Mouse (Mus musculus) neural tube, embryonic 12.5 days (tissue): ENCODE measurements at regions not wholly inside any gene's neighbourhood (a gene's known extent, or its start where the extent isn't known, plus 50 kb on each side); places are given as distances from the start of the nearest gene placed in this dataset.
"Not testable (repeated sequence)": the region's sequence is repeated elsewhere in the genome, so short reads cannot be mapped to it uniquely, and the experiment has no call there.

Experiments used
- ATAC-seq: fragments of 200-750 bp; cut with Nextera tagmentation; 2 replicates; pipeline ENCODE4 v1.8.0; 2017; ENCODE audit warnings: low read depth, mild to moderate bottlenecking, moderate TSS enrichment, moderate library complexity; ENCODE audit not compliant: low FRiP score
- H3K27ac ChIP-seq: fragments of 300-500 bp; sonication (generic); 2 replicates; pipeline ENCODE4 v1.5.1; 2016
- H3K27me3 ChIP-seq: fragments of 300-500 bp; sonication (generic); replicated peaks from 2 replicates; pipeline ENCODE4 v1.6.1; 2016; ENCODE audit warnings: mild to moderate bottlenecking
- H3K36me3 ChIP-seq: fragments of 300-500 bp; sonication (generic); 2 replicates; pipeline ENCODE4 v1.6.1; 2016; ENCODE audit warnings: mild to moderate bottlenecking
- H3K4me1 ChIP-seq: fragments of 300-500 bp; sonication (generic); 2 replicates; pipeline ENCODE4 v1.6.1; 2016
- H3K4me2 ChIP-seq: fragments of 300-500 bp; sonication (generic); replicated peaks from 2 replicates; pipeline ENCODE4 v1.6.1; 2016; ENCODE audit warnings: mild to moderate bottlenecking
- H3K4me3 ChIP-seq: fragments of 300-500 bp; sonication (generic); 2 replicates; pipeline ENCODE4 v1.5.1; 2016
- H3K9ac ChIP-seq: fragments of 300-500 bp; sonication (generic); 2 replicates; pipeline ENCODE4 v1.6.1; 2016; ENCODE audit warnings: mild to moderate bottlenecking
- H3K9me3 ChIP-seq: fragments of 300-500 bp; sonication (generic); 2 replicates; pipeline ENCODE4 v1.6.1; 2016; ENCODE audit warnings: mild to moderate bottlenecking
- WGBS: fragments of 180-500 bp; shearing (Covaris S2); methylation state at CpG from one replicate; pipeline ENCODE4 v1.1.7; 2016; 5-methylcytosine and 5-hydroxymethylcytosine counted together

DNA sequence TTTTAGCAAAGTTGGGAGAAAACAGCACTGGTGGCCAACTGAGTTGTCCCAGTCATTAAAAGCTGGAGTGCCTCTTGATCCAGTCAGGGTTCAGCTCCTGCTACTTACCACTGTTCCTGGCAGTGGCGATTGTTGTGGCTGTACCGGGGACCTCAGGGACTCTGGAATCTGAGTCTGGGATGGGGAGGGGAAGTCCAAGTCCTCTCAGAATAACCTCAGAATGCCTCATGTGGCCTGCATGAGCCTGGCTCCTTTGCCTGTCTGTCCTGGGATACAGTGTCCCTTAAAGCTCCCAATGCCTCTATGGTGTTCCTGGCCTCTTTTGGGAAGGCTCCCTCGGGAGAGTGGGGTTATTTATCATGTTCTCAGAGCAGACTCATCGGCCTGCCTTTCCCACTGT lies 173.8 kb upstream of the Col8a1 start:
- H3K27me3 ChIP-seq = no peaks in the 10 kb centered on the region
- no peaks in the 10 kb centered on the region for H3K9me3 ChIP-seq
- no peak overlapping the region for H3K4me2 ChIP-seq
- ATAC-seq = no peak
- no peak overlapping the region for H3K4me3 ChIP-seq
- H3K36me3 ChIP-seq = no peaks in the 10 kb centered on the region
- no peaks in the 10 kb centered on the region for H3K4me1 ChIP-seq
- no peak overlapping the region for H3K27ac ChIP-seq
- WGBS = 56% methylated on average over 4 of the region's 4 CpGs
- H3K9ac ChIP-seq = no peak overlapping the region

- WGBS = 84% methylated on average over 12 of the region's 12 CpGs
- no peaks in the 10 kb centered on the region for H3K4me1 ChIP-seq
- H3K9me3 ChIP-seq = no peaks in the 10 kb centered on the region
Measured at GRCm38 (mm10) chr16:57929151-57929764, 174.7 kb upstream of the Col8a1 start.

DNA sequence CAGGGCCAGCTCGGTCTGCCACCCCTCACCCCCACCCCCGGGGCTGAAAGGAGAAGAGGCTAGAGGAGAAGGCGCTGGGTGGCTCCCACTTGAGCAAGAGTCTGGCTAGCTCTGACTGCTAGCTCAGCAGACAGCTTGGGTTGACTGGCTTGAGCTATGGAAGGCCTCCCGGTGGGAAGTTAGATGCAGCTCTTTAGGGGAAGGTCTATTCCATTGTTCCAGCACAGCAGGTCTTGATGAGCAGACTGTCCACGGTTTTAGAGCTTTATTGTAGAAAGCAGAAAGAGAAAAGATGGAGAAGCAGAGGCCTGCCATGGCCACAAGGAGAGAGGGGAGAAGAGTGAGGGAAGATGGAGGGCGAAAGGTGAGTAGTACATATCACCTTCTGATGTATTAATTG lies 190.9 kb upstream of the Col8a1 start:
- H3K9me3 ChIP-seq = no peaks in the 10 kb centered on the region
- no peak for ATAC-seq
- WGBS = 20% methylated on average over 6 of the region's 6 CpGs
- H3K36me3 ChIP-seq = no peaks in the 10 kb centered on the region
- no peak overlapping the region for H3K4me2 ChIP-seq
- H3K4me3 ChIP-seq = no peak overlapping the region
- no peaks in the 10 kb centered on the region for H3K27me3 ChIP-seq
- H3K27ac ChIP-seq = no peak overlapping the region
- no peak overlapping the region for H3K9ac ChIP-seq
- H3K4me1 ChIP-seq = no peaks in the 10 kb centered on the region

More at GRCm38 (mm10) chr16:57929151-57929764, 174.7 kb upstream of the Col8a1 start:
- Histone ChIP-seq H3K36me3 (no peaks in the 10 kb centered on the region), H3K4me3 (no peak overlapping the region), H3K27me3 (no peaks in the 10 kb centered on the region), H3K4me2 (no peak overlapping the region), H3K27ac (no peak overlapping the region), H3K9ac (no peak overlapping the region)
- no peak for ATAC-seq

DNA sequence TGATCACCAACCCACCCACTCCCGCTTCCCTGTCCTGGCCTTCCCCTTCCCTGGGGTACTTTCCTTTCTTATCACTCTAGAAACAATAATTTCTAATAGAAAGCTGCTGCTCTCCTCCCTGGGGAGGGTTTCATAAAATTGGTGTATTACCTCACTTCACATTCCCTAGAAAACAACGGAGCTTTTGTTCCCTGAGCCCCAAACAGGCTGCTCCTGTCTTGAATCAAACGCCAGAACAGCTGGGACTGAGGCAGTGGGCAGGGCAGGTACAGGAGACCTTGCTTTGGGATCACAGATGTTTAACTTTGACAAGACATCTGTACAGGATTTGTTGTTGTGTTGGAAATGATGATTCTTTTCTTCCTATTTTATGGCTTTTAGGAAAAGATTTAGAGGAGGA lies 192.8 kb upstream of the Col8a1 start:
- no peak for ATAC-seq
- Histone ChIP-seq H3K27me3 (no peaks in the 10 kb centered on the region), H3K4me1 (no peaks in the 10 kb centered on the region), H3K9me3 (no peaks in the 10 kb centered on the region), H3K9ac (no peak overlapping the region), H3K36me3 (no peaks in the 10 kb centered on the region), H3K4me2 (no peak overlapping the region), H3K4me3 (no peak overlapping the region), H3K27ac (no peak overlapping the region)
- 32% methylated on average over 3 of the region's 3 CpGs for WGBS

DNA sequence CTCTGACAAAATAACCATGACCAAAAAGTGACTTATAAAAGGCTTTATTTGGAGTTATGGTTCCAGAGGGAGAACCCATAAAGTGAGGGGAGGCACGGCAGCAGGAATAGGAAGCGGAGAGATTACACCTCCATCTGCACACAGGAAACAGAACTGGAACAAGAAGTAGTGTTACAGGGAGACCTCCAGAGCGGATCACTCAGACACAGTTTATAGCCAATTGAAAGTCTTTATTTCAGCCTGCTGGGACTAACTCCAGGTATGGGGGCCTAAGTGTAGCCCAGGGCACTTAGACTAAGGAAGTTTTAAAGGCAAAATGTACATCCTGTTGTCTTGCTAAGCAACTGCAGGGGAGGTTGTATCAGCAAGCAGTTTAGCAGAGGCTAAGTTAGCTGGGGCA lies 195.1 kb upstream of the Col8a1 start:
- H3K9ac ChIP-seq = no peak overlapping the region
- H3K27ac ChIP-seq = no peak overlapping the region
- H3K27me3 ChIP-seq = no peaks in the 10 kb centered on the region
- ATAC-seq = no peak
- no peaks in the 10 kb centered on the region for H3K36me3 ChIP-seq
- no peaks in the 10 kb centered on the region for H3K9me3 ChIP-seq
- 70% methylated on average over 3 of the region's 3 CpGs for WGBS
- no peaks in the 10 kb centered on the region for H3K4me1 ChIP-seq
- no peak overlapping the region for H3K4me3 ChIP-seq
- H3K4me2 ChIP-seq = no peak overlapping the region

GRCm38 (mm10) chr16:57970956-57971355 lies 216.4 kb upstream of the Col8a1 start:
- Histone ChIP-seq H3K27ac (no peak overlapping the region), H3K9ac (no peak overlapping the region), H3K9me3 (no peaks in the 10 kb centered on the region), H3K4me2 (no peak overlapping the region), H3K27me3 (no peaks in the 10 kb centered on the region), H3K4me1 (no peaks in the 10 kb centered on the region), H3K4me3 (no peak overlapping the region), H3K36me3 (no peaks in the 10 kb centered on the region)
- no peak for ATAC-seq
- 74% methylated on average over 1 of the region's 1 CpGs for WGBS

GRCm38 (mm10) chr16:57984111-57984510 lies 229.6 kb upstream of the Col8a1 start:
- H3K27me3 ChIP-seq = no peaks in the 10 kb centered on the region
- no peak overlapping the region for H3K4me3 ChIP-seq
- H3K4me1 ChIP-seq = no peaks in the 10 kb centered on the region
- H3K9ac ChIP-seq = no peak overlapping the region
- no peak overlapping the region for H3K27ac ChIP-seq
- ATAC-seq = no peak
- H3K9me3 ChIP-seq = no peaks in the 10 kb centered on the region
- WGBS = 76% methylated on average over 5 of the region's 5 CpGs
- no peaks in the 10 kb centered on the region for H3K36me3 ChIP-seq
- no peak overlapping the region for H3K4me2 ChIP-seq

- no peak for ATAC-seq
- Histone ChIP-seq H3K9me3 (no peaks in the 10 kb centered on the region), H3K27ac (no peak overlapping the region), H3K4me2 (no peak overlapping the region), H3K27me3 (no peaks in the 10 kb centered on the region), H3K36me3 (no peaks in the 10 kb centered on the region), H3K4me3 (no peak overlapping the region), H3K9ac (no peak overlapping the region), H3K4me1 (no peaks in the 10 kb centered on the region)
- 79% methylated on average over 3 of the region's 3 CpGs for WGBS
Measured at GRCm38 (mm10) chr16:58005740-58006139, 251.2 kb upstream of the Col8a1 start.

- no peak overlapping the region for H3K4me3 ChIP-seq
- H3K27ac ChIP-seq = no peak overlapping the region
- H3K9ac ChIP-seq = no peak overlapping the region
- no peaks in the 10 kb centered on the region for H3K36me3 ChIP-seq
- no peak overlapping the region for H3K4me2 ChIP-seq
- no peak for ATAC-seq
- WGBS = 81% methylated on average over 1 of the region's 1 CpGs
- H3K4me1 ChIP-seq = no peaks in the 10 kb centered on the region
- H3K27me3 ChIP-seq = no peaks in the 10 kb centered on the region
- no peaks in the 10 kb centered on the region for H3K9me3 ChIP-seq
Measured at GRCm38 (mm10) chr16:58013557-58013956, 259.0 kb upstream of the Col8a1 start.

DNA sequence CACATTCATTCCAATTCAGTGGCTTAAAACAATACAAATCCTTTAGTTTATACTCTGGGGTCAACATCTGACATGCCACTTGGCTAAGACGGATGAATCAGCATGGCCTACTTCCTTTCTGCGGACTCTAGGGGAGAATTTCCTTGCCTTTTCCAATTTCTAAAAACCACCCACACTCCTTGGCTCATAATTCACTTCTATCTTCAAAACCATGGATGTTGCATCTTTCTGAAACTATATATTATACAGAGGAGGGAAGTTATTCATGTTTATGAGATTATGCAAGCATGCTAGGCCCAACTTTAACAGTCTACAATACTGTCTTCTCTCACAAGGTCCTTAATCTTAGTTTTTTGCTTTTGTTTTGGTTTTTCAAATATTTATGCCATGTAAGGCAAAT lies 273.0 kb upstream of the Col8a1 start:
- Histone ChIP-seq H3K4me3 (no peak overlapping the region), H3K27ac (no peak overlapping the region), H3K4me1 (no peaks in the 10 kb centered on the region), H3K36me3 (no peaks in the 10 kb centered on the region), H3K27me3 (no peaks in the 10 kb centered on the region), H3K9me3 (no peaks in the 10 kb centered on the region), H3K4me2 (no peak overlapping the region), H3K9ac (no peak overlapping the region)
- WGBS = 78% methylated on average over 2 of the region's 2 CpGs
- ATAC-seq = no peak

GRCm38 (mm10) chr16:58028541-58028940 lies 274.0 kb upstream of the Col8a1 start:
- WGBS = 87% methylated on average over 1 of the region's 1 CpGs
- H3K27ac ChIP-seq, H3K36me3 ChIP-seq, H3K9me3 ChIP-seq, H3K4me3 ChIP-seq, H3K4me2 ChIP-seq, H3K9ac ChIP-seq, H3K27me3 ChIP-seq, H3K4me1 ChIP-seq, ATAC-seq: not testable (repeated sequence)

DNA sequence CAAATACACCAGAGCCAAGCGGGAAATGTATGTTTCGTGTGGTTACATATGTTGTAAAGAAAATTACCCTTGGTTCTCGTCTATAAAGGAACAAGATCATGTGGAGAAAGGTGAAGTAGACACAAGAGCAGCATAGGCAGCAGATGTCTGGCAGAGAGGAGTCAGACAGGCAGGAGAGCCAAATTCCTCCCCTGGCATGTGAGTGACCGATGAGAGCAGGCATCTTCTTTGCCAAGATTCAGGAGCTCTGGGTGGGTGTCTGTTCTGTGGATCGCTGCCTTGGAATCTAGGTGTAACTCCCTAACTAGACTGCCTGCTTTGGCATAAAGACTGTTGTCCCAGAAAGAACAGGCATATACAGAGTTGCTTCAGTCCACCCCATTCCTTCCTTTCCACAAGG lies 275.1 kb upstream of the Col8a1 start:
- WGBS = 88% methylated on average over 5 of the region's 5 CpGs
- Histone ChIP-seq H3K9me3 (no peaks in the 10 kb centered on the region), H3K4me3 (no peak overlapping the region), H3K4me2 (no peak overlapping the region), H3K27me3 (no peaks in the 10 kb centered on the region), H3K36me3 (no peaks in the 10 kb centered on the region), H3K27ac (no peak overlapping the region), H3K9ac (no peak overlapping the region), H3K4me1 (no peaks in the 10 kb centered on the region)
- ATAC-seq = no peak

- WGBS = 71% methylated on average over 3 of the region's 3 CpGs
- H3K9ac ChIP-seq = no peak overlapping the region
- no peak for ATAC-seq
Measured at GRCm38 (mm10) chr16:58068654-58069271, 314.2 kb upstream of the Col8a1 start.

More at GRCm38 (mm10) chr16:58068654-58069271, 314.2 kb upstream of the Col8a1 start:
- no peak overlapping the region for H3K27ac ChIP-seq
- H3K4me3 ChIP-seq = no peak overlapping the region
- H3K36me3 ChIP-seq = no peaks in the 10 kb centered on the region
- H3K9me3 ChIP-seq = no peaks in the 10 kb centered on the region
- H3K4me1 ChIP-seq = no peaks in the 10 kb centered on the region
- H3K27me3 ChIP-seq = no peaks in the 10 kb centered on the region
- H3K4me2 ChIP-seq = no peak overlapping the region
